In the genomic region with DNA sequence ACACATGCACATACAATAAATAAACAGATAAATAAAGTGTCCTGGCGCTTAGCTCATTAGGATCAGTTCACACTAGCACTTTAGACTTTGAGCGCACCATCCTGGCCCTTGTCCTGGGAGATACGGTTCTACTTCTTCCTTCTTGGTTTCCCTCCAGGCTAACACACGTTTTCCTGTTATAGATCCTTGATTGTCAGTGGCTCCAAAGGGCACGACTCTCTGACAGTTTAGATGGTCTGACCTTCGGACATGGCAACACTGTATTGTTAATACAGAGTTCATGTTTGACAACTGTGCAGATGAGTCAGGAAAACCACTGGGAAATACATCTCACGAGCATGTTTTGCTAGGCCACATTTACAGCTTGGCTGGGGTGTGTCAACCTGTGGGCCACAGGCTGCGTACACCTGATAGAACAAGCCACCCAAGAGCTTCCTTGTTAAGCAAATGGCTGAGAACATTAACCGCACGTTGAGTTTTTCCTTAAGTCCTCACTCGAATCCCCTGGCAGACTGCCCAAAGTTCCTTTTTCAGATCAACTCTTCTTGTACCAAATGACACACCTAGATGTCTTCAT, we compare ENCODE assay signal across 29 mouse cellular contexts. TPM values are rescaled to one million over a fixed set of nuclear protein-coding genes. Genes with fewer than 3 reads are reported as not detected.
DNase-seq lines count a peak whose midpoint lies in the region; ATAC-seq and TF ChIP-seq lines count a peak whose summit lies in the region.
"Had no signal": no experiment of that assay in that cellular context is flagged by ENCODE, and none has a peak within 500 bp of the region (broad histone marks: within the 10 kb centered on the region; RNA-seq: fewer than 3 reads in every experiment).

No protein-coding gene starts in this region.

- ATAC-seq in liver, postnatal 0 days: peak; percentile 89
- peak; percentile 96 for ATAC-seq in intestine, postnatal 0 days
- ATAC-seq in stomach, postnatal 0 days (ENCODE audit: low FRiP score, low TSS enrichment): peak; percentile 72
- no peak for ATAC-seq in CD4-positive, CD25-positive, alpha-beta regulatory T cell, adult 4 months
- ATAC-seq: forebrain, postnatal 0 days; inflammation-experienced regulatory T-cells, adult 6 months had no signal

- H3K9me3 ChIP-seq in liver, postnatal 0 days (ENCODE audit: low read length): no peaks in the 10 kb centered on the region
- no peaks in the 10 kb centered on the region for H3K9me3 ChIP-seq in intestine, postnatal 0 days (ENCODE audit: control insufficient read depth)
- H3K9me3 ChIP-seq in stomach, postnatal 0 days (ENCODE audit: control insufficient read depth, low read length): no peaks in the 10 kb centered on the region
- H3K9me3 ChIP-seq: embryonic facial prominence, embryonic 13.5 days; hindbrain, embryonic 10.5 days; hindbrain, embryonic 15.5 days; limb, embryonic 10.5 days; limb, embryonic 15.5 days; midbrain, embryonic 10.5 days; neural tube, embryonic 12.5 days had no signal

- peaks cover 4% of the 10 kb centered on the region; the same call in 1 of the 2 replicates for H3K4me1 ChIP-seq in liver, postnatal 0 days (ENCODE audit: insufficient read depth)
- H3K4me1 ChIP-seq in intestine, postnatal 0 days (replicated peaks; ENCODE audit: control insufficient read depth, insufficient read depth, low read length): peaks cover 10% of the 10 kb centered on the region; the same call in 1 of the 2 replicates
- no peaks in the 10 kb centered on the region for H3K4me1 ChIP-seq in stomach, postnatal 0 days (replicated peaks; ENCODE audit: control insufficient read depth, insufficient read depth)
- H3K4me1 ChIP-seq: embryonic facial prominence, embryonic 13.5 days; hindbrain, embryonic 10.5 days; hindbrain, embryonic 15.5 days; limb, embryonic 10.5 days; limb, embryonic 15.5 days; midbrain, embryonic 10.5 days; neural tube, embryonic 12.5 days had no signal

- no peak for TF ChIP-seq CTCF in liver, postnatal 0 days (IDR thresholded peaks at IDR 0.05; ENCODE audit: low read depth)
- TF ChIP-seq CTCF in intestine, postnatal 0 days (IDR thresholded peaks at IDR 0.05; ENCODE audit: low read depth): no peak
- TF ChIP-seq CTCF in stomach, postnatal 0 days (IDR thresholded peaks at IDR 0.05; ENCODE audit: low read depth): no peak

- H3K27ac ChIP-seq in liver, postnatal 0 days (ENCODE audit: low read depth): no peak overlapping the region
- peak overlapping the region; percentile 83 for H3K27ac ChIP-seq in intestine, postnatal 0 days (ENCODE audit: low read depth, low read length)
- no peak overlapping the region for H3K27ac ChIP-seq in stomach, postnatal 0 days (replicated peaks)
- H3K27ac ChIP-seq: embryonic facial prominence, embryonic 13.5 days; hindbrain, embryonic 10.5 days; hindbrain, embryonic 15.5 days; limb, embryonic 10.5 days; limb, embryonic 15.5 days; midbrain, embryonic 10.5 days; neural tube, embryonic 12.5 days had no signal

- no peak overlapping the region for H3K9ac ChIP-seq in liver, postnatal 0 days (replicated peaks)
- no peak overlapping the region for H3K9ac ChIP-seq in intestine, postnatal 0 days (ENCODE audit: low read depth, low read length)
- H3K9ac ChIP-seq in stomach, postnatal 0 days (ENCODE audit: low read length): no peak overlapping the region
- H3K9ac ChIP-seq: embryonic facial prominence, embryonic 13.5 days; forebrain, postnatal 0 days; hindbrain, embryonic 15.5 days; limb, embryonic 15.5 days; neural tube, embryonic 12.5 days had no signal

- no peak overlapping the region for H3K4me2 ChIP-seq in liver, postnatal 0 days (ENCODE audit: low read depth, low read length)
- H3K4me2 ChIP-seq in intestine, postnatal 0 days (replicated peaks; ENCODE audit: low read depth): no peak overlapping the region
- H3K4me2 ChIP-seq in stomach, postnatal 0 days (replicated peaks; ENCODE audit: low read depth): no peak overlapping the region
- H3K4me2 ChIP-seq: embryonic facial prominence, embryonic 13.5 days; hindbrain, embryonic 15.5 days; limb, embryonic 15.5 days; neural tube, embryonic 12.5 days had no signal

- H3K36me3 ChIP-seq in liver, postnatal 0 days (replicated peaks; ENCODE audit: insufficient read depth, low read length): no peaks in the 10 kb centered on the region
- H3K36me3 ChIP-seq in intestine, postnatal 0 days (ENCODE audit: control insufficient read depth, insufficient read depth): no peaks in the 10 kb centered on the region; the same call in 1 of the 2 replicates
- no peaks in the 10 kb centered on the region for H3K36me3 ChIP-seq in stomach, postnatal 0 days (ENCODE audit: control insufficient read depth, insufficient read depth, low read length)
- H3K36me3 ChIP-seq: embryonic facial prominence, embryonic 13.5 days; hindbrain, embryonic 10.5 days; hindbrain, embryonic 15.5 days; limb, embryonic 10.5 days; limb, embryonic 15.5 days; midbrain, embryonic 10.5 days; neural tube, embryonic 12.5 days had no signal

- H3K27me3 ChIP-seq in liver, postnatal 0 days (ENCODE audit: insufficient read depth, low read length): no peaks in the 10 kb centered on the region
- H3K27me3 ChIP-seq in intestine, postnatal 0 days (replicated peaks; ENCODE audit: control insufficient read depth, insufficient read depth, low read length): no peaks in the 10 kb centered on the region
- H3K27me3 ChIP-seq in stomach, postnatal 0 days (ENCODE audit: control insufficient read depth, insufficient read depth, low read length): no peaks in the 10 kb centered on the region
- H3K27me3 ChIP-seq: embryonic facial prominence, embryonic 13.5 days; hindbrain, embryonic 15.5 days; limb, embryonic 15.5 days; neural tube, embryonic 12.5 days had no signal

- H3K4me3 ChIP-seq in liver, postnatal 0 days (ENCODE audit: low read depth, low read length): no peak overlapping the region
- no peak overlapping the region for H3K4me3 ChIP-seq in intestine, postnatal 0 days (ENCODE audit: low read depth, low read length)
- no peak overlapping the region for H3K4me3 ChIP-seq in stomach, postnatal 0 days (ENCODE audit: low read depth, low read length)
- H3K4me3 ChIP-seq: embryonic facial prominence, embryonic 13.5 days; erythroblast, embryonic 14.5 days; hindbrain, embryonic 10.5 days; hindbrain, embryonic 15.5 days; limb, embryonic 10.5 days; limb, embryonic 15.5 days; midbrain, embryonic 10.5 days; myocyte; neural tube, embryonic 12.5 days had no signal

- DNase-seq in kidney, adult 11 months: peak; percentile 27
- DNase-seq in kidney, postnatal 10 days: no peak
- no peak for DNase-seq in liver, postnatal 0 days
- DNase-seq in liver: no peak
- no peak for DNase-seq in stomach, postnatal 0 days (ENCODE audit: low spot score)
- DNase-seq: adrenal gland, postnatal 25 days; cerebellum, adult 11-12 months; cerebellum, adult 9-11 months; embryo, embryonic 11 days; forebrain, postnatal 0 days; heart, postnatal 14 days; layer of hippocampus, adult 9-11 months; lung, adult 2 months; lung, postnatal 14 days; right cerebral cortex, postnatal 14 days; spleen, adult 18-20 months had no signal

- TF ChIP-seq EP300 in liver, postnatal 0 days (IDR thresholded peaks at IDR 0.05; ENCODE audit: low read depth): no peak
- no peak for TF ChIP-seq EP300 in stomach, postnatal 0 days (optimal IDR thresholded peaks at IDR 0.05)

- 54% methylated on average over 11 of the region's 11 CpGs for WGBS in liver, postnatal 0 days (ENCODE audit: insufficient replicate concordance)
- 34% methylated on average over 11 of the region's 11 CpGs for WGBS in intestine, postnatal 0 days
- 57% methylated on average over 11 of the region's 11 CpGs for WGBS in stomach, postnatal 0 days

RNA-seq across cellular contexts. Expression of gene Slc15a1, which starts 33.4 kb away (rescaled TPM):
- not detected in 2 replicates for polyA plus RNA-seq in liver, postnatal 0 days (2015; fragmentation: Nextera tagmentation; extraction: Ambion mirVana)
- polyA plus RNA-seq in intestine, postnatal 0 days (2015; fragmentation: Nextera tagmentation; extraction: Ambion mirVana): 37.8 and 41.3 TPM in 2 replicates
- polyA plus RNA-seq in stomach, postnatal 0 days (2015; fragmentation: Nextera tagmentation; extraction: Ambion mirVana): 12.0 and 12.5 TPM in 2 replicates
- polyA plus RNA-seq in CD4-positive, CD25-positive, alpha-beta regulatory T cell, adult 4 months (2017; shearing (Covaris generic)): under 1 TPM in 1 of 2 experiments, not detected in 1; 0.16 TPM
- polyA plus RNA-seq: forebrain, embryonic 11.5 days; limb, embryonic 10.5 days; midbrain, embryonic 10.5 days; myocyte; neural tube, embryonic 12.5 days had no signal

Comparison
In these comparisons a context has a peak if more than half of its experiments do, and no peak if none do; other contexts are left out.
1. RNA of gene Slc15a1, which starts 33.4 kb away (polyA plus RNA-seq): 37.8 to 41.3 TPM in intestine, postnatal 0 days and 12.0 to 12.5 TPM in stomach, postnatal 0 days; 0.16 TPM in CD4-positive, CD25-positive, alpha-beta regulatory T cell, adult 4 months and not detected in liver, postnatal 0 days; every median in the first group is over 10 times any median in the second.